Mouse (Mus musculus): Measurements from ENCODE around the gene Kctd12.

Gene Kctd12

GRCm38 (mm10) chr14:102962019-102962418, 20.4 kb downstream of the Kctd12 start:
- no peak for DNase-seq (ENCODE audit: low read depth)

GRCm38 (mm10) chr14:102953511-102953910, 28.9 kb downstream of the Kctd12 start:
- no peak for DNase-seq (ENCODE audit: low read depth)

DNA sequence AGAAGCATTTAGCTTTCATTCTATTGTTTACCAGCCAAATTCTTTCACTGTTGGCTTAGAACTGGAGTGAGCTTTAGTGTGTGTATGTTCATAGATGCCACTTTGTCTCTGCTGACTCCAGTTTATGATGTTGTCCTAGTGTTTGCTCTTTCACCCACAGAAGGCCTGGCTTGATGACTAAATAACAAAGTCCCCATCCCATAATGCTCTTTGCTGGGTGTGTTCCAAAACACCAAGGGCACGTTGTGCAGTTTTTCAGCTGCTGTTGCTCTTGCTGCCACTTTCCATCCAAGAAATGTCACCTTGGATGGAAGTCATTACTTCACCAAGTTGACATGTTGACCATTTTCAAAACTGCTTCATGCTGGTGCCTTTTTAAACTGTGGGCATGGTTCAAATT, 30.5 kb downstream of the Kctd12 start:
- no peak for DNase-seq (ENCODE audit: low read depth)

- DNase-seq (ENCODE audit: low read depth) = no peak
These were observed 34.6 kb downstream of the Kctd12 start for GRCm38 (mm10) chr14:102947796-102948195.

DNA sequence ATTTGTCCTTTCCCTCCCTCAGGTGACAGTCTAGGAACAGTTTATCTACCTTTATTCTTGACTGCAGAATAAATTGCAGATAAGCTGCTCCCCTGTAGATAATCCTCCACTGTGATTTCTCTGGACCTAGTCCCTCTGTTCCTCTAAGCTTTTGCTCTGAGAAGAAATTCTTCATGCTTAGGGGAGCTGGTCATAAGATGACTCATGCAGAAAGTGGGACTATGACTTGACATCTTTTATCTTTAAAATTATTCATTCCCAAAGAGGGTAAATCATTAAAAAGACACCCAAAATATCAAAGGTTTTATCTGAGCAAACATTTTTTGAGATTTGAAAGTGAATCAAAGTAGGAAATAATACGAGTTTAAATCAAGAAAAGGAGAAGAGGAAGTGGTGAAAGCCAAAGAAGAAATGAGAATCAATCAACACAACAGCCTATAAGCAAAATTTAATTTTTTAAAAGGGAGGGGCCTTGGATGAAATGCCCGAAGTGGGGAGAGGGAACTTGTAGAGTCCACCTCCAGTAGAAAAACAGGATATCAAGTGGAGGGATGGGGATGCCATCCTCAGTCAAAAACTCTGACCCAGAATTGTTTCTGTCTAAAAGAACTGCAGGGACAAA, 40.1 kb downstream of the Kctd12 start:
- DNase-seq (ENCODE audit: low read depth) = no peak

GRCm38 (mm10) chr14:102934878-102935277, 47.6 kb downstream of the Kctd12 start:
- DNase-seq (ENCODE audit: low read depth) = no peak

DNA sequence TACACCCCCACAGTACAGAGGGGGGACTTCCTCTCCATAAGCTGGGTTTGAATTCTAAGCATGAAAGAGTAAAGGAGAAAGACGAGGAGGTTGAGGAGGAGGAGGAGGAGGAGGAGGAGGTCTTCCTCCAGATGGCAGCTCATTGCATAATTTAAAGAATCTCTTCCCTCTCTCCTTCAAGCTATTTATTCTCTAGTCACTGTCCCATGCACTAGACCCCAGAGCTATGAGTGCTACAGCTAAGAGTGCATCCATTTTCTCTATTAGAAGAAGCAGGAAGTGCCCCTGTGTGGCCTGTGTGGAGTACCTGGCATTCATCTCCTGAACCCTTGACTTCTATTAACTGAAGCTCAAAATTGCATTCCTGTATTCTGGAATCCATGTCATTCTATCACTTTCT, 51.5 kb downstream of the Kctd12 start:
- DNase-seq (ENCODE audit: low read depth) = no peak

DNA sequence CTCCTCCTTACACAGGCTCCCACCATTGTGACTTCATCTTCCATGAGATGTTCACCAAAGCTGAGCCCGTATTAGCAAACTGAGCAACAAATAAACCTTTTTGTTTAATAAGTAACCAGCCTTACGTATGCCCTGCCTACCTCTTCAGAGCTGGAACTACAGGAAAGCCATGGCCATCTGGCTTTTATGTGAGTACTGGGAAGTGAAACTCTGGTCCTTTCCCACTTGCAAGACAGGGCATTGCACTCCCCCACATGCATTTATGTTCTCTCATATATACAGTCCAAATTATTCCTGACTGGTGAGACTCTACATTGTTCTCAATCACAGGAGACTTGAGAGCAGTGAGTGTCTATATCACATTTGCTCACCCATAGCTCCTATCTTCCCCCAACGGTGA, 52.9 kb downstream of the Kctd12 start:
- DNase-seq (ENCODE audit: low read depth) = no peak

DNA sequence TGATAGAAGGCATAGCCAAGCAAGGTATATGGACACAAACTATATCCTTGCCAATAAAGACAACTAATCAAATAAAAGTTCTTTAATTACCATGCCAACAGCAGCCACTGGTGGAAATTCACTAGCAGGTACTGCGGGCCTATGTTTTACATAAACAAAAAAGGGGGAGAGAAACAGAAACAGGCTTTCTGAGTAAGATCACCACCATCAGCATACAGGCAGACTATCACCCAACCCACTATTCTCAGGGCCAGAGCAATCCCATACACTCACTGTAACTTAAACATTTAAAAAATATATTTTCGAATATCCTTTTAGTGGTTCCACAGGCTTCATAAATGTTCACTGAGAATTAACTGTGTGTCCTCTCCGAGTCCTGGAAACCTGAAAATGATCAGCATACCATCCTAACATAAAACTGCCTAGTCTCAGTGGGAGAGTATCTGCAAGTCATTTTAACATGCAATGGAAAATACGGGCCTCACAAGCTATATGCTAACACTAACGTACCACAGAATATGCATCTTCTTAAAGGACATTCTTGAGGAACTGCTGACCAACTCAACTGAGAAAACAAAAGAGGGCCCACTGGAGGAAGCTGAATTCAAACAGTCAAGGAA, 54.5 kb downstream of the Kctd12 start:
- no peak for DNase-seq (ENCODE audit: low read depth)
